Mouse (Mus musculus) midbrain, postnatal 0 days (tissue): ENCODE measurements around the gene Lmo2. TPM values are rescaled to one million over a fixed set of nuclear protein-coding genes. Genes with fewer than 3 reads are reported as not detected.
"Not testable (repeated sequence)": the region's sequence is repeated elsewhere in the genome, so short reads cannot be mapped to it uniquely, and the experiment has no call there.

Experiments used
- ATAC-seq: fragments of 200-750 bp; cut with Nextera tagmentation; 2 replicates; pipeline ENCODE4 v1.8.0; 2017; ENCODE audit warnings: moderate number of reproducible peaks, mild to moderate bottlenecking, moderate TSS enrichment, moderate library complexity; ENCODE audit not compliant: low FRiP score
- DNase-seq: peaks from one replicate; pipeline ENCODE4 v3.0.0-alpha.2; 2015; ENCODE audit warnings: low spot score
- H3K27ac ChIP-seq: fragments of 300-500 bp; sonication (generic); 2 replicates; pipeline ENCODE4 v1.5.1; 2014; ENCODE audit warnings: low read depth, mild to moderate bottlenecking, low read length, mixed read lengths
- H3K27me3 ChIP-seq: fragments of 300-500 bp; sonication (generic); 2 replicates; pipeline ENCODE4 v1.6.1; 2014; ENCODE audit warnings: low read length, control low read depth, mixed read lengths; ENCODE audit not compliant: insufficient read depth
- H3K36me3 ChIP-seq: fragments of 300-500 bp; sonication (generic); 2 replicates; pipeline ENCODE4 v1.6.1; 2014; ENCODE audit warnings: low read length, control low read depth, mixed read lengths; ENCODE audit not compliant: insufficient read depth
- H3K4me1 ChIP-seq: fragments of 300-500 bp; sonication (generic); 2 replicates; pipeline ENCODE4 v1.6.1; 2014; ENCODE audit warnings: mild to moderate bottlenecking, control low read depth, antibody characterized with exemption, low read length, mixed read lengths; ENCODE audit not compliant: insufficient read depth
- H3K4me2 ChIP-seq: fragments of 300-500 bp; sonication (generic); 2 replicates; pipeline ENCODE4 v1.6.1; 2014; ENCODE audit warnings: low read depth, mild to moderate bottlenecking, low read length, mixed read lengths; ENCODE audit not compliant: poor library complexity, severe bottlenecking
- H3K4me3 ChIP-seq: fragments of 300-500 bp; sonication (generic); 2 replicates; pipeline ENCODE4 v1.5.1; 2014; ENCODE audit warnings: low read depth, mild to moderate bottlenecking, low read length, moderate library complexity
- H3K9ac ChIP-seq: fragments of 300-500 bp; sonication (generic); replicated peaks from 2 replicates; pipeline ENCODE4 v1.6.1; 2014; ENCODE audit warnings: mild to moderate bottlenecking, low read length, moderate library complexity, mixed read lengths; ENCODE audit not compliant: poor library complexity, severe bottlenecking
- H3K9me3 ChIP-seq: fragments of 300-500 bp; sonication (generic); 2 replicates; pipeline ENCODE4 v1.6.1; 2016; ENCODE audit warnings: low read length, control low read depth
- CTCF ChIP-seq: IDR thresholded peaks from 2 replicates; pipeline ENCODE4 v1.5.1; 2016; ENCODE audit warnings: antibody characterized with exemption, mild to moderate bottlenecking
- WGBS: fragments of 180-500 bp; shearing (Covaris S2); extraction: QIAGEN DNeasy Blood & Tissue Kit; methylation state at CpG from one replicate; pipeline ENCODE4 v1.1.7; 2014; 5-methylcytosine and 5-hydroxymethylcytosine counted together
- polyA plus RNA-seq: library from polyadenylated mRNA; unstranded; fragments of >200 nt; fragmentation: Nextera tagmentation; extraction: Ambion mirVana; gene quantifications from 2 replicates; pipeline ENCODE4 v1.2.1, GENCODE M21; 2015
- total RNA-seq: library from RNA; depleted of rRNA; stranded (reverse); fragments of >200 nt; gene quantifications from 2 replicates; pipeline ENCODE4 v1.2.3, GENCODE M21; 2014

The Lmo2 gene
- total and polyA plus RNA-seq, 2 experiments from 2014 or later = 16.1 to 22.9 TPM

DNA sequence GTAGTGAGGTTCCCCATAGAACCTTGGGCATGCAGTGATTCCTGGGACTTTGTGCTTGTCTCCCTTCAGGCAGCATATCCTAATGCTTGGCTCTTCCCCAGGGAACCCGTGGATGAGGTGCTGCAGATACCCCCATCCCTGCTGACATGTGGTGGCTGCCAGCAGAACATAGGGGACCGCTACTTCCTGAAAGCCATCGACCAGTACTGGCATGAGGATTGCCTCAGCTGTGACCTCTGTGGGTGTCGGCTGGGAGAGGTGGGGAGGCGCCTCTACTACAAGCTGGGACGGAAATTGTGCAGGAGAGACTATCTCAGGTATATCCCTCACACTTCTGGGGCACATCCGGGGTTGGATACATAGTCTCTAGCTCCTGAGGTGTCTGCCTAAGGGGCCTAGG lies 18.1 kb downstream of the Lmo2 start:
- DNase-seq (no peak), ATAC-seq (no peak)
- Histone ChIP-seq H3K4me1 (no peaks in the 10 kb centered on the region), H3K27ac (no peak overlapping the region), H3K4me3 (no peak overlapping the region), H3K27me3 (no peaks in the 10 kb centered on the region), H3K4me2 (no peak overlapping the region), H3K9me3 (no peaks in the 10 kb centered on the region), H3K36me3 (no peaks in the 10 kb centered on the region), H3K9ac (no peak overlapping the region)
- 83% methylated on average over 7 of the region's 7 CpGs for WGBS
- TF ChIP-seq CTCF = no peak

DNA sequence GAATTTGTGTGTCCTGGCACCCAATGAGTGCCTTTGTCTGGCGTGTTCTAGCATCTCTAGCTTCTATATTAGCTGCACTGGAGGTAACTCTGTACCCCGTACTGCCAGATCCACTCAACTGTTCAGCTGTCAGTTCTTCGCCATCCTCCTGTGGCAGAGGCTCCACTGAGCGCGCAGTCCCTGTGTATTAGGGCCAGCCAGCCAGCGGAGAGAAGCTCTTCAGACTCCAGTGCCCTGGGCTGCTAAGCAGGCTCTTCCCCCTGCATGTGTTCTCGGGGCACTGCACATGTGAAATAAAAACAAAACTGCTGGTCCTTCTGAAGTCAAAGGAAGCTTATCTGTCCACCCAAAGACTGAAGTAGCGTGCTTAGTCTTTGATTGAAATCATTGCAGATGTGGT lies 19.4 kb downstream of the Lmo2 start:
- Histone ChIP-seq H3K36me3 (no peaks in the 10 kb centered on the region), H3K27ac (no peak overlapping the region), H3K4me1 (no peaks in the 10 kb centered on the region), H3K4me2 (no peak overlapping the region), H3K27me3 (no peaks in the 10 kb centered on the region), H3K9me3 (no peaks in the 10 kb centered on the region), H3K9ac (no peak overlapping the region), H3K4me3 (no peak overlapping the region)
- WGBS = 38% methylated on average over 8 of the region's 8 CpGs
- TF ChIP-seq CTCF = peak; percentile 18; the same call in 1 of the 2 replicates
- DNase-seq = no peak
- ATAC-seq = no peak

DNA sequence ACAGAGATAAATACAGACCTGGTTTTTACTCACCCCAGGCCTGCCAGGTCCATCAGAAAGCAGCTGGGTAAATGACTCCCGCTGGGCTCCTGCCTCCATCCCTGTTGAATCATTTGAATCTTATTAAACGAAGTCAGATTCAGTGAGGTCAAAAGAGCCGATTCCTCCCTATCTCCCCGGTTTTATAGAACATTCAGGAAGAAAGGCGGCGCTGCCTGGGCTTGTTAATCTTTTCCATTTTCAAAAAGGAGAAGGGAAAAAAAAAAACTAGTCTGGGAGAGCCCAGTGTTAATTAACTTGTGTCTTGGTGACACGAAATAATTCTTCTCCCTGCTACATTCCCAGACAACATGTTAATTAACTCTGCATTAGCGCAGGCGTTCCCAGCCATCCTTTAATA lies 19.9 kb downstream of the Lmo2 start:
- Histone ChIP-seq H3K4me3 (no peak overlapping the region), H3K27ac (no peak overlapping the region), H3K4me2 (no peak overlapping the region), H3K9me3 (no peaks in the 10 kb centered on the region), H3K36me3 (no peaks in the 10 kb centered on the region), H3K9ac (no peak overlapping the region), H3K27me3 (no peaks in the 10 kb centered on the region), H3K4me1 (no peaks in the 10 kb centered on the region)
- peak; percentile 27 for TF ChIP-seq CTCF
- DNase-seq (no peak), ATAC-seq (no peak)
- 10% methylated on average over 9 of the region's 9 CpGs for WGBS

DNA sequence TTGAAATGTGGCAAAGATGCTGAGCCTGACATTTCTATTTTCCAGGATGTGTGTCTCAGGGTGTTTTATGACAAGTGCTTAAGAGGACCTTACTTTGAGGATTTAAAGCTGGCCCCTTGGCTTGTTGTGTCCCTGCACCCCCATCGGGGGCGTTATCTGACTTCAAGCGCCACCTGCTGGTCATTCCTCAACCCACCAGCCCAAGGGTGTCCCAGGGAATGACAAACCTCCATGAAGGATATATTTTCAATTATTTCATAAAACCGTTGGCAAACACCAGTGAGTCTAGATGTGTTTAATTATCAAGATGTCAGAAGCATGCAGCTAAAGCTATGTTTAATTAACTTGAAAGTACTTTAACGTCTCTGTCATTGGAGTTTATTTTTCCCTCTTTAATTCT lies 24.5 kb downstream of the Lmo2 start:
- Histone ChIP-seq H3K9ac (no peak overlapping the region), H3K36me3 (no peaks in the 10 kb centered on the region), H3K4me3 (no peak overlapping the region), H3K27ac (no peak overlapping the region), H3K9me3 (no peaks in the 10 kb centered on the region), H3K4me1 (no peaks in the 10 kb centered on the region), H3K4me2 (no peak overlapping the region), H3K27me3 (no peaks in the 10 kb centered on the region)
- ATAC-seq (peak; percentile 76; the same call in 1 of the 2 replicates), DNase-seq (peak; percentile 88)
- TF ChIP-seq CTCF = peak; percentile 93
- 8% methylated on average over 5 of the region's 5 CpGs for WGBS

DNA sequence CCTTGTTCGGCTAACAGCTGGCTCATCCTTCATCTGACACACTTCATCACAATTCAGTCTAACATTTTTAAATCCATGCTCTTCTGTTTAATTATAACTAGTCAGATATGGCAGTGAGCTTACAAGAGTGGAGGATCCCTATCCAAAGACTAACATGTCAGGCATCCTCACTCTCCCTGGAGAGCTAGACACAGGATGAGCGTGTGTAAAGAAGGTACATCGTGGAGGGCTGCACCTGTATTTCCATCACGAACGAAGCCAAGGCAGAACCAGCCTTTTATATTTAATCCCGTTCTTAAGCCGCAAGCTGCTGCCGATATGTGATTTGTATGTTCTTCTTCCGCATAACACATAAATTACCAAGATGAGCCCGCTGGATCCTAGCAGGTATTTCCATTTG lies 25.4 kb downstream of the Lmo2 start:
- no peaks in the 10 kb centered on the region for H3K9me3 ChIP-seq
- TF ChIP-seq CTCF = no peak
- no peak overlapping the region for H3K4me2 ChIP-seq
- H3K9ac ChIP-seq = no peak overlapping the region
- H3K27me3 ChIP-seq = no peaks in the 10 kb centered on the region
- no peak overlapping the region for H3K27ac ChIP-seq
- H3K4me1 ChIP-seq = no peaks in the 10 kb centered on the region
- no peaks in the 10 kb centered on the region for H3K36me3 ChIP-seq
- DNase-seq (no peak), ATAC-seq (no peak)
- WGBS = 81% methylated on average over 10 of the region's 10 CpGs
- H3K4me3 ChIP-seq = no peak overlapping the region

DNA sequence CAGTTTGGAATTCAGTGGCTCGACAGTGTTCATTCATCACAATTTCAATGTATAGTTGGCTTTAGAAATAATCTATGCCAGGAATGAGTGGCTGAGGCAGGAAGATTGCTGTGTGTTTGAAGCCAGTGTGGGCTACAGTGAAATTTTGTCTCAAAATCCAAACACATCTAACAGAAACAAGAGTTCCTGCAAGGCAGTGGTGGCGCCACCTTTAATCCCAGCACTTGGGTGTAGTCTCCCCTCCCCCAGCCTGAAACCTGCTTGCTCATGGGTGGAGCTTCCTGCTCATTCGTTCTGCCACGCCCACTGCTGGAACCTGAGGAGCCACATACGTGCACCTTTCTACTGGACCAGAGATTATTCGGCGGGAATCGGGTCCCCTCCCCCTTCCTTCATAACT lies 29.8 kb downstream of the Lmo2 start:
- not testable (repeated sequence) for ATAC-seq, H3K36me3 ChIP-seq, H3K9me3 ChIP-seq, H3K4me2 ChIP-seq, H3K27ac ChIP-seq, DNase-seq, H3K4me3 ChIP-seq, H3K27me3 ChIP-seq, H3K4me1 ChIP-seq, H3K9ac ChIP-seq
- WGBS = 64% methylated on average over 5 of the region's 8 CpGs
